Mouse (Mus musculus): ENCODE results near the gene Gm20388.

DNA sequence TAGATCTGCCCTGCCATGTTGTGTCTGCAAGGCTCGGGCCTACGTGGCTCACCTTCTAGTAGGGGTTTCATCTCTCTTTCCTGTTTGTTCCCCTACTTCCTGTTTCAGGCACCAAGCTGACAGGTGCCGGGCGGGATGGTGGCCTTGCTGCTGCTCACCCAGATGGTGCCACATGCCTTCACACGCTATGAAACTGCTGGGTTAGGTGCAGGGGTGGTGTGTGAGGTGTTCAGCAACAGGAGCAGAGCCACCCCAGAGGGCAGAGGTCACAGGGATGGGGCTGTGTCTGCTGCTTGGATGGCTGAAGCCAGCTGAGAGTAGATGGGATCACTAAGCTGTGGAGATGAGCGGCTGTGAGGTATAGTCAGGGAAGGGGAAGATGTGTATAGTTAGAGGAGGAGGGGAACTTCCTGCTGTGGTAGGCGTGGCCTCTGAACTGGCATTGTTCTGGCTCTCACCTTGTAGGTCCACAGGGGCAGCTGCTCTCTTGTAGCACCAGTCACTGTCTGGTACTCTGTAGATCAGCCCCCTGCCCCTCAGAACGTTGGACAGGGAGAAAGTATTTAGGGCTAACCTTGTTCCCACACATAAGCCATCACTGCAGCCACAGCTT is 4363.1 kb downstream of the Gm20388 start:
- no peak for TF ChIP-seq POLR2A (IDR thresholded peaks at IDR 0.05; ENCODE audit: low read depth, low read length)
- TF ChIP-seq CTCF (conservative IDR thresholded peaks at IDR 0.05; ENCODE audit: insufficient read depth, insufficient read length, low read depth, low read length), result no peak

Data from kidney, adult 2 months (tissue).